Mouse (Mus musculus) limb, embryonic 14.5 days (tissue): ENCODE results near the gene Acot9. TPM values are rescaled to one million over a fixed set of nuclear protein-coding genes. Genes with fewer than 3 reads are reported as not detected.

Experiments used
- ATAC-seq: fragments of 200-750 bp; cut with Nextera tagmentation; 2 replicates; pipeline ENCODE4 v1.8.0; 2017; ENCODE audit warnings: low read depth, moderate number of reproducible peaks, moderate TSS enrichment; ENCODE audit not compliant: low FRiP score
- DNase-seq: peaks from one replicate; pipeline ENCODE4 v3.0.0-alpha.2; 2015; ENCODE audit warnings: low spot score
- H3K27ac ChIP-seq: fragments of 300-500 bp; sonication (generic); replicated peaks from 2 replicates; pipeline ENCODE4 v1.5.1; 2014; ENCODE audit warnings: low read depth, mild to moderate bottlenecking, low read length, moderate library complexity, mixed read lengths
- H3K27me3 ChIP-seq: fragments of 300-500 bp; sonication (generic); 2 replicates; pipeline ENCODE4 v1.6.1; 2014; ENCODE audit warnings: low read length, mixed read lengths; ENCODE audit not compliant: control insufficient read depth, insufficient read depth
- H3K36me3 ChIP-seq: fragments of 300-500 bp; sonication (generic); 2 replicates; pipeline ENCODE4 v1.6.1; 2014; ENCODE audit warnings: mild to moderate bottlenecking, low read length, moderate library complexity, mixed read lengths; ENCODE audit not compliant: control insufficient read depth, insufficient read depth
- H3K4me1 ChIP-seq: fragments of 300-500 bp; sonication (generic); 2 replicates; pipeline ENCODE4 v1.6.1; 2014; ENCODE audit warnings: antibody characterized with exemption, low read length, mixed read lengths; ENCODE audit not compliant: control insufficient read depth, insufficient read depth
- H3K4me2 ChIP-seq: fragments of 300-500 bp; sonication (generic); replicated peaks from 2 replicates; pipeline ENCODE4 v1.6.1; 2014; ENCODE audit warnings: low read depth, mild to moderate bottlenecking, low read length, moderate library complexity; ENCODE audit not compliant: severe bottlenecking
- H3K4me3 ChIP-seq: fragments of 300-500 bp; sonication (generic); replicated peaks from 2 replicates; pipeline ENCODE4 v1.5.1; 2014; ENCODE audit warnings: low read length
- H3K9ac ChIP-seq: fragments of 300-500 bp; sonication (generic); 2 replicates; pipeline ENCODE4 v1.6.1; 2014; ENCODE audit warnings: mild to moderate bottlenecking, low read depth, low read length, moderate library complexity; ENCODE audit not compliant: severe bottlenecking
- H3K9me3 ChIP-seq: fragments of 300-500 bp; sonication (generic); 2 replicates; pipeline ENCODE4 v1.6.1; 2016; ENCODE audit warnings: low read length; ENCODE audit not compliant: control insufficient read depth
- POLR2A ChIP-seq: fragments of 200-500 bp; IDR thresholded peaks from 2 replicates; pipeline ENCODE4 v1.8.0; 2012; ENCODE audit warnings: inconsistent platforms, mild to moderate bottlenecking, moderate library complexity, borderline replicate concordance; ENCODE audit not compliant: insufficient read depth, insufficient read length; ENCODE audit errors: extremely low read depth
- WGBS: fragments of 180-500 bp; shearing (Covaris S2); extraction: QIAGEN DNeasy Blood & Tissue Kit; methylation state at CpG from one replicate; pipeline ENCODE4 v1.1.7; 2014; 5-methylcytosine and 5-hydroxymethylcytosine counted together
- polyA plus RNA-seq, 2 experiments: library from polyadenylated mRNA; depleted of rRNA in 1 of 2; stranded (reverse) in 1 of 2; unstranded in 1 of 2; fragments of >200 nt; fragmentation: Nextera tagmentation in 1 of 2; extraction: Ambion mirVana in 1 of 2; gene quantifications; 2 replicates each; pipeline versions ENCODE4 v1.2.1 to v1.2.3; 2012 to 2014

The Acot9 gene
- polyA plus RNA-seq (2012; rRNA removed): 24.1 and 26.5 TPM in 2 replicates
- 53.0 and 55.0 TPM in 2 replicates for polyA plus RNA-seq (2014; fragmentation: Nextera tagmentation; extraction: Ambion mirVana)

DNA sequence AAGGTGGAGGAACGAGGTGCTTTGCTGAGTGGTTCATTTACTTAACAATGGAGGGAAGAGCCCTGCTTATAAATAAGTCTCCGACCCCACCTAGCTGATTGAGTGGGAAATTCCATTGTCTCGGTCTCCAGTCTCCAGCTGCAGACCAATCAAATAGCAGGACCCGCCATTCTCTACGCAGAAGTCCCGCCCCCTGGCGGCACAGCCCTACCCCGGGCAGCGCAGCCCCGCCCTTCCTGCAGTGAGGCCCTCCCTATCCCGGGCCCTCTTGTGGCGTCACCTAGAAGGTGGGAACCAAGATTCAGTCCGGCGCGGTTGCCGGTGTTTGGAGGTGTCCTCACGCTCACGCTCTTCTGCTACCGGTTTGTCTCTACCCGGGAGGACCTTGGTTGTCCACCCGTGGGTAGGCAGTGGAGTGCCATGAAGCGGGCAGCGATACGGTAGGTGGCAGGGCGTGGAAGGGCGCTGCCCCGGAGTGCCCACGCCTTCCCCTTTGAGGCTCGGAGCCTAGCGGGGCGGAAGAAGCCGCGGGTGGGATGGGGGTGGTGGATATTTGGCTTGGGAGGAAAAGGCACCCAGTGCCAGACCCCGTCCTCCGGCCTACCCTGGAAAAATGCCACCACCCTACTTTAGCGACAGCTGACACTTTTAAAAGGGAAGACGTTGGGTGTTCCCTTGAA is at the start of gene Acot9:
Gene Acot9, plus strand, starts transcription at position 209 of the 680 bp plus-strand sequence.
- peak; percentile 79; the same call in 1 of the 2 replicates for TF ChIP-seq POLR2A

DNA sequence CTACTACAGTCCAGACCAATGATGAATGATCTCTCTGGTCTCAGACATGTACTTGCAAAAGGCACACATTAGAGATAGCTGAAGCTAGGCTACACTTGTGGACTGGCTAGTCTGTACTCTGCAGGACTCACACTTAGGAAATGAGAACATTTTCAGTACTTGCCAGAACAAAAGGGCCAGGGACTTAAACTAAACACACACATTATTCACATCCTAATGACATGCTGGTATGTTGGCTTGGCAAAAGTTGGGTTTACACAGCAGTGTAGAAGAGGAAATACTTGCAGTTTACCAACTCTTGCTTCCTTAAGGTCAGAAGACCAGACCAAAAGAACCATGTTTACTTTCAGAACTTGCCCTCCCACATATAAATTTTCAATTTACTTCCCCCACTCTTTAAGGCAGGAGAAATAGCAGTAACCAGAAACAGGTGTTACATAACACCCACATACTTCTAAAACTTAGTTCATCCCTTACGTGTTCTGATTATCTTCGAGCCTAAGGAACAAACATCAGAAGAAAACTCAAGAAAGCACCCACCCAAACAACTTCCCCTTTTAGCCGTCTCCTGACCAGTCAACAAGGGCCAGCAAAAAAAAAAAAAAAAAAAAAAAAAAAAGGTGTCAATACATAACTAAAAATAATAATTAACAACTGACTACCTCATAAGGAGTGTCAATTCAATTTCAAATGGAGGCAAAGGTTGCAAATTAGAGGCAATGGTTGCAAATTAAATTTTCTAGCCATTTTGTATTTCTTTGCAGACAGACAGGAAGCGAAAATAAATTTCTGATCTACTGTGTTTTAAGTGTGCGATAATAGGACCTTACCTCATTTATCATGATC is 47.7 kb upstream of the Acot9 start:
- Histone ChIP-seq H3K4me3 (no peak overlapping the region), H3K4me1 (no peaks in the 10 kb centered on the region), H3K27ac (no peak overlapping the region), H3K4me2 (no peak overlapping the region; the same call in 1 of the 2 replicates), H3K36me3 (no peaks in the 10 kb centered on the region), H3K27me3 (no peaks in the 10 kb centered on the region), H3K9me3 (no peaks in the 10 kb centered on the region), H3K9ac (no peak overlapping the region)
- 84% methylated on average over 5 of the region's 5 CpGs for WGBS
- no peak for TF ChIP-seq POLR2A
- DNase-seq (no peak), ATAC-seq (no peak)

More for the DNA sequence above, at the start of gene Acot9:
- Histone ChIP-seq H3K9ac (peak within 1 kb of the TSS; percentile 61), H3K4me2 (peak within 1 kb of the TSS; percentile 47), H3K4me3 (peak within 1 kb of the TSS; percentile 50), H3K4me1 (no peaks in the 10 kb centered on the region), H3K9me3 (no peaks in the 10 kb centered on the region), H3K36me3 (no peaks in the 10 kb centered on the region), H3K27me3 (no peaks in the 10 kb centered on the region), H3K27ac (peak within 1 kb of the TSS; percentile 58)
- WGBS: 25% methylated on average over 32 of the region's 37 CpGs
- ATAC-seq (peak; percentile 99), DNase-seq (peak; percentile 89)

DNA sequence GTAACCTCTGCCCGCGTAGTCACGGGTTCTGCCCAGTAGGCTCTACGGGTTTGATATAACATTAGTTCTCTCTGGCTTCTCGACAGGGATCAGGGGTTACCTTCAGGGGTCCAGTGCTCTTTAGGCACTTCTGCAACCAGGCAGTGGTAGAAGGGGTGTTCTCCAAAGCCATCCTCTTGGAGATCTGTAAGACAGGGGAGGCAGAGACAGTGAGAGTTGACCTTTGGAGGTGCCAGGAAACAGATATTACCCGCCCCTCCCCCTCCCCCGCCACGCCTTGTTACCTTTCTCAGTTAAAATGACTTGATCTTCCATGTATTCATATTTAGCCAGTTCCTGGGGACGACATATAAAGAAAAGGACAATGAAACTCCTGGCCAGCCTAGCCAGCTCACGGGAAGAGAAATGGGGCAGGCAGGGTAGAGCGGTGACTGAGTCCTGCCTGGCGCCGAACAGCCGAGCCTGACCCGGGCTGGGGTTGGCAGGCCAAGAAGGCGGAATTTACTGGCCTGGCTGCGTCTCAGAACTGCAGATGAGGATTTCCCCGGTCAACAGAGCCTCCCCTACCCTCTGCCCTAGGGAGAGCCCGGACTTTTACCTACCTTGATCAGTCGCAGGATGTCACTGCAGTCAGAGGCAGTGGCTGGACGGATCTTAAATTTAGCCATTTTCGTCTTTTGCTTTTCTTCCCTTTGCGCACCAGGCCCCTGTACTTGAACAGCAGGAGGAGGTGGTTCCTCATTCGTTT is 46.6 kb upstream of the Acot9 start:
- DNase-seq (no peak), ATAC-seq (peak; percentile 62)
- H3K4me2 ChIP-seq: peak overlapping the region; percentile 48
- H3K4me1 ChIP-seq: no peaks in the 10 kb centered on the region
- 31% methylated on average over 23 of the region's 24 CpGs for whole genome bisulfite sequencing
- no peak for TF ChIP-seq POLR2A
- peak overlapping the region; percentile 44 for H3K4me3 ChIP-seq
- peak overlapping the region; percentile 54 for H3K9ac ChIP-seq
- no peaks in the 10 kb centered on the region for H3K27me3 ChIP-seq
- no peaks in the 10 kb centered on the region for H3K9me3 ChIP-seq
- H3K36me3 ChIP-seq: no peaks in the 10 kb centered on the region
- no peak overlapping the region for H3K27ac ChIP-seq

DNA sequence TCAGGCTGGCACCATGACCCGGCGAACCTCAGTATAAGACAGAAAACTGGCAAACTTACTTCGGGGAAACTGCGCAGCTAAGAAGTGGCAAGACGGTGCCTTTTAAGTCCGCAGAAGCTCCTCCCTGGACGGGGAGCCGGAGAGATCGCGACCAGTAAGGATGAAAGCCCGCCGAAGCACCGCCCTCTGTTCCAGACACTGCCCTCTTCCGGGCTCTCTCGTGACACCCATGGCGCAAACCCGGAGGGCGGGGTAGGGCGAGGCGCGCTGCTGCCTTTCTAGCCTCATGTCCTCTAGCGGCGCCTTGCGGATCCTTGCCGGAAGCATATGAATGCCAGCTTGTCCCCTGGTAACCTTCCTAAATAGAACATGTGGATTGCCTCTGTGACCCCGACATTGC is 46.0 kb upstream of the Acot9 start, which contains the start of gene Sat1:
Gene Sat1, minus strand, starts transcription at position 179 of the 400 bp plus-strand sequence.
- no peak within 1 kb of the TSS for H3K27ac ChIP-seq
- TF ChIP-seq POLR2A: no peak
- peak; percentile 94 for ATAC-seq
- no peaks in the 10 kb centered on the region for H3K4me1 ChIP-seq
- no peaks in the 10 kb centered on the region for H3K27me3 ChIP-seq
- H3K9ac ChIP-seq: peak within 1 kb of the TSS; percentile 54
- peak; percentile 93 for DNase-seq
- peak within 1 kb of the TSS; percentile 48 for H3K4me2 ChIP-seq
- H3K4me3 ChIP-seq: peak within 1 kb of the TSS; percentile 44
- H3K36me3 ChIP-seq: no peaks in the 10 kb centered on the region
- 18% methylated on average over 26 of the region's 26 CpGs for WGBS
- H3K9me3 ChIP-seq: no peaks in the 10 kb centered on the region

DNA sequence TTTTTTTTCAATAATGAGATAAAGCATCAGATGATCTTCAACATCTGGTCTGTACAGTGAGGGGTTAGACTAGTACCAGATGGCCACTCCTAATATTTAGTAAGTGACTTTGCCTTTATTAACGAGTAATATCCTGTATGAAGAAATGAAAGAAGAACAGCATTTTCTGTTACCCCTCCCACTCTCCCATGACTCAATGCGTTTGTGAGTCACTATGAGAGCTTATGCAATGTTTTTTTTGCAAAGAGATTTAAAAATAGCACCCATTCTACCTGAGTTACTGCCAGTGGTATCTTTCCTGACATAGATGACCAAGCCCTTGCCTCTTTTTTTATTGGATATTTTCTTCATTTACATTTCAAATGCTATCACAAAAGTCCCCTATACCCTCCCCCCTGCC is 44.0 kb upstream of the Acot9 start:
- DNase-seq: no peak
- no peak for ATAC-seq
- Histone ChIP-seq H3K4me3 (no peak overlapping the region), H3K9me3 (no peaks in the 10 kb centered on the region), H3K4me2 (no peak overlapping the region), H3K36me3 (no peaks in the 10 kb centered on the region), H3K27ac (no peak overlapping the region), H3K9ac (no peak overlapping the region), H3K27me3 (no peaks in the 10 kb centered on the region), H3K4me1 (no peaks in the 10 kb centered on the region)
- TF ChIP-seq POLR2A: no peak
- 69% methylated on average over 2 of the region's 2 CpGs for WGBS
